Mouse (Mus musculus): ENCODE results near the gene Btbd9.
A peak's percentile ranks its signal among the peaks of the same experiment; 100 is the strongest.
"Not testable (repeated sequence)": the region's sequence is repeated elsewhere in the genome, so short reads cannot be mapped to it uniquely, and the experiment has no call there.

Btbd9 gene

DNA sequence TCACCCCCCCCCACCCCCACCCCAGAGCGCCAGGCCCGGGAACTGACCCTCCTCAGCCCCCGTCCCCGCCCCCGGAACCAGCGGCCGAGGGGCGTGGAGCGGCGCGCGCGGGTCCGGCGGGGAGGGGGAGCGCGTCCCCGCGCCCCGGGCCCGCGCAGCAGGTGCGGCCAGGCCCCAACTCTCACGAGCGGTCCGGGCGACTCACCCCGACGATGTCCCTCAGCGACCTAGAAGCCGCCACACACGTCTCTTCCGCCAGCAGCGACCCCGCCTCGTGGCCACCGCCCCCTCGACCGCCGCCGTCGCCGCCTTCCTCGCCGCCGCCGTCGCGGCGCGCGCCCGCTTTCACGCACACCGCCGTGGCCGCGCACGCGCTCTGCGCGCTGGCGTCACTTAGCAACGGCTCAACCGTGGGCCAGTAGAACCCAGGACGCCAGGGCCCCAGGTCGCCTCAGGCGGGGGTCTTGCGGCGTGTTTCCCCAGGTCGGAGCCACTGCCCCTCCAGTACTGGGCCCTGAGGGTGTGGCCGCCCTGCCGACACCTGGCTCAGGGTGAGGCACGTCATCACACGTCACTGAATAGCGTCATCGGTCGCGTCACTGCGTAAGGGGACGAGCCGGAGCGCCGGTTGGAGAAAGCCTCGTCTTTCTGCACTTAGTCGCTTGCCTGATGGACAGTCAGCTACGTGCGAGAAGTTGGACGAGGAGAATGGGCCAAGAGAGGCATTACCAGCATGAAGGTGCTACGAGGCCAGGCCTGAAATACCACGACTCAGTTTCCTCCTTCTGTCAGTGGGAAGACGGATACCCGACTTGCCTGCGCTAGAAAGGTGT lies at the start of gene Btbd9:
Btbd9 (minus strand) TSS at position 548 of the 833 bp plus-strand sequence.
- DNase-seq, result peak; percentile 97

DNA sequence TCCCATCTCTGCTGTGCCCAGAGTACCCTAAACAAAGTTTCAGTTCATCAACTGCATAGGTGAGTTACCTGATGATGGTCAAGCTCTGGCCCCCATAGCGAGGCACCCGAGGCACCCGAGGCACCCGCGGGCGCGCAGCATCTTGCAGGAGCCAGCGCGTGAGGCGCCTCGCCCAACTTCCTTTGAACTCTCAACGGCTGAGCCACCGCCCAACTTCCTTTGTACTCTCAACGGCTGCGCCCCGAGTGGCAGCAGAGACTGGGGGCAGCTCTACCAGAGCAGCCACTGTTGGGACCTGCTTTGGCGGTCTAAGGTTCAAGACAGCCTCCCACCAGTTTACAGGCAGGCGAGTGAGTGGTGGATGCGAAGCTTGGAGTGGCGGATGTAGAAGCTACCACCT lies 47.8 kb upstream of the Btbd9 start, which contains the start of gene Dnah8:
Dnah8 (plus strand) TSS at position 223 of the 400 bp plus-strand sequence.
- DNase-seq, result not testable (repeated sequence)

DNA sequence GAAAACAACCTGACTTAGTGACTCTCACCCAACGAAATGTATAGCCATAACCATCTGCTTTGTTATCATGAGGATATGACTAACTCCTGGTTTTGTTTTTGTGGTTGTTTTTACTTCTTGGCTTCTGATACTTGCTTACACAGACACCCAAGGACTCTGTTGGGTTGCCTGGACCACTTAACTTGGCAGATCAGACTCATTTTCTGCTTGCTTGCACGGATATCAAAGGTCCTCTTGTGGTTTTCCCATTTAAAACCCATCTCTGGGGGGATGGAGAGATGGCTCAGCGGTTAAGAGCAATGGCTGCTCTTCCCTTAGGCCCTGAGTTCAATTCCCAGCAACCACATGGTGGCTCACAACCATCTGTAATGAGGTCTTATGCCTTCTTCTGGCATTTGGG lies 46.9 kb upstream of the Btbd9 start:
- no peak for DNase-seq

DNA sequence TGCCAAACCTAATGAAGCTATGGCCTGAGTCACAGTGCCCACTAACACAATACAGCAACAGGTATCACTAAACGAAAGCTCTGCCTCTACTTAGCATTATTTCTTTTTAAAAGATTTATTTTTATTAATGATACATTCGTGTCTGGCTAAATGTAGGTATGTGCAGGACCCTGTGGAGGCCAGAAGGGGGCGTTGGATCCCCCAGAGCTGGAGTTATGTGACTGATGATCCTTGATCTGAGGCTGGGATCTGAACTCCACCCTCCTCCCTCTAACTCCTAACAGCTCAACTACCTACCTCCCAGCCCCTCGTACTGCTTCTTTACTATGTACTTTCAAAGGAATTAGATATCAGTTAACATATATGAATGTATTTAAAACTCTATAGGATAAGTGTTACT lies 45.2 kb upstream of the Btbd9 start:
- DNase-seq, result no peak

DNA sequence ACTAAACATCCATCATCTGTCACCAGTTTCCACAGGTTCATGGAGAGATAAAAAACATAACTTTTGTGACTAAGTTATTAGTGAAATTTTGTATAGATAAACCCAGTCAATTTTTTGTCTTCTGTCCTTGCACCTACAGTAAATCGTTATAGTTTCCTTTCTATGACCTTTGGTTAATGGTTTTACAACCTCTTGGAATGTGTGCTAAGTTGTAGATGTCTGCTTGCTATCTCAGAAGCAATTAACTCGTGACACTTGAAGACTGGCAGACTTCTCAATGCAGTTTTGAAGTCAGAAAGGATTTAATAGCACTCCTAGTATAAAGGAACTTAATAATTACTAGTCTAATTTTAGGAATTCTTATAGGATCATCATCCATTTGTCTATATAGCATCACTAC lies 44.3 kb upstream of the Btbd9 start:
- DNase-seq, result no peak

DNA sequence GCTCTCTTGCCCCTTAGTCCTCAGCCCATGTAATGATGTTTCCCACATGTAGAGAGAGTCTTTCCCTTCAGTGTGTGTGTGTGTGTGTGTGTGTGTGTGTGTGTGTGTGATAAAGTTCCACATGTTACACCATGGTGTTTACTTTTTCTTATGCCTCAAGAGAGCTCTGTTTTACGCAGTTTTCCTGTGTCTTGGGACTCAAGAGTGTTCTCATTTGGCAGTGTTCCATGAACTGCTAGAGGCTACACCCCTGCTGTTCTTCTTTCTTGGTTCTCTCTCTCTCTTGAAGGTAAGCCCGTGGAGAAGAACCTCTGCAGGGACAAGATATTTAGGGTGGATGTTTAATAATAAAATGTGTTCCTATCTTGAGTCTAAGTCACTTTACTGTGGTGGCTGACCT lies 42.9 kb upstream of the Btbd9 start:
- no peak for DNase-seq

DNA sequence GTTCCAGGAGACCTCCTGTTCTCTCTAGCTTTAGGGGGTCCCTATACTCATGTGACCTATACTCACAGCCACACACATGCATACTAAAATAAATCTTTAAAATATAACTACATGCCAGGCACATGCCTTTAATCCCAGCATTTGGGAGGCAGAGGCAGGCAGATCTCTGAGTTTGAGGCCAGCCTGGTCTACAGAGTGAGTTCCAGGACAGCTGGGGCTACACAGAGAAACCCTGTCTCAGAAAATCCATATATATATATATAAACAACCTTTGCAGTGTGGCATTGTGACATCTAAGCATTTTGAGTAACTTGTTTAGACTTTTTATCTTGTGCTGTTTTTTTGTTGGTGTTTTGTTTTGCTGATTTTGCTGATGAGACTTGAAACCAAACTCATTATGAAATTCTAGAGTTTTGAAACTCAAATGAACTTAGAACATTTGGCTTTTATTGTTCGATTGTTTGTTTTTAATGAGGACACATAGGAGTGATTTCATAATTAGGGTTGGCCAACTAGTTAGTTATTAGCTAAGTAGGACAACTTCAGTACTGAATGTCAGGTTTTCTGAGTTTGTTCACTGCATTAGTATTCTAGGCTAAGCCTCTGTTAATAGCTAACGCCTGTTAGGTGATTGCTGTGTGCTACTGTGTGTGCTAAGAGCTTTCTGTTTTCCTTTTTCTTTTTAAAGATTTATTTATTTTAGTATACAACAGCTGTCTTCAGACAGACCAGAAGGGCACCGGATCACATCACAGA lies 42.0 kb upstream of the Btbd9 start:
- DNase-seq, result no peak

DNA sequence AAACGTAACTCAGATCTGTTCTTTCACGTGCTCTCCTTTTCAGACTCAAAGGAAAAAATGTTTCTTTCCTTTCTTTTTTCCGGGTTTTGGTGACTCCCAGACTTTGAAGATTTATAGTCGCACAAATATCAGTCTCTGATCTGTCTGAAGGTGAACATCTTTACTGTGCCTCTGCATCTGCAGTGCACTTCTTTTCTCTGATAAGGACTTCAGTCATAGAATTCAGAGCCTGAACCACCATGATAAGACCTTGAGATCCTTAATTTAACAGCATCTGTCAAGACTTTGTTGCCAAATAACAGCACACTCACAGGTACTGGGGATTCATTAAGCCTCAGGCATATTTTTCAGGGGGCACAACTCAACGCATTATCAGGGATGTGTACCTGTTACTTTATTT lies 39.9 kb upstream of the Btbd9 start:
- DNase-seq, result no peak

DNA sequence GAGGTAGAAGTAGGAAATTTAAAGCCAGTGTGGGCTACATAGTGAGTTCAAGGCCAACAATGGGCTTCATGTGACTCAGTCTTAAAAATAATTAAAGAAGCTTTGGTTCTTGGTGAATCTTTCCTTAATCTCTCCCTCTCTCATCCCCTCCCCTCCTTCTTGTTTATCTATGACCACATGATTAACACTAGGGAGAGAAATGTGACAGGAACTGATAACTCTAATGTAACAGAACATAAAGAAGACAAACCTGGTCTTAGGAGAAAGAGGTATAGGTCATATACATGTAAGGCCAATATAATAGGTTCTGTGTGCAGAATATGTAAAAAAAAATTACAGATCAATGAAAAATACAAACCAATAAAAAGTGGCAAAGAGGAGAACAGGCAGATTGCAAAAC lies 37.1 kb upstream of the Btbd9 start:
- DNase-seq, result no peak

DNA sequence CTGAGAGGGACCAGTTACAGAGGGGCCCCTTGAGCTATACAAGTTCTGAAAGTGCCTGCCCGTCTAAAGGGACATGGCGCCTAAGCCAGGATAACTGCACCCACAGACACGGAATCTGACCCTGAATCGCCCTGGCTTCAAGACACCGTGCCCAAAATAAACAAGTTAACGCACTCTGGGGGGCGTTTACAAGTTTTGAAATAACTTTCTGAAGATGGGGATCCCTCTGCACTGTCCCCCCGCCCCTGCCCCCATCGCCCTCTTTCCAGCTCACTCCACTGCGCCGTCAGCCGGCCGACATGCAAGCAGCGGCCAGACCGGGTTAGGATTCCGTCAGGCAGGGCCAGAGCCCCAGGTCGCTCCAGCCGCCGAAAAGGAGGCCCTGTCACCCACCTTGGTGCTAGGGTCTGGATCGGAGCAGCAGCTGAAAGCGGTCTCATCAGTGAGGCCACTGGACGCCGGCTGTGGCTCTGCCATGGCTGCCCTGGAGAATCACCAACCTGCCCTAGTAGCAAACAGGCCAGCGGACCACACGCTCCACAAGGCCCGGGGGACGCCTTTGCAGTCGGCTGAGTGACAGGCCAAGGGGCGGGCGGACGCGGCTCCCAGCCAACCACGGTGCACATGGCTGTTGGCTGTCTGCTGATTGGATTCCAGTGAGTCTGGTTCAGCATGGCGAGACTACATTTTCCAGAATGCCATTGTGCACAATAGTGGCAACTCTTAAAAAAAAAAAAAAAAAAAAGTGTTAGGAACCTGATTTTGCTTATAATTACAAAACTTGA lies 36.0 kb upstream of the Btbd9 start:
- peak; percentile 100 for DNase-seq

DNA sequence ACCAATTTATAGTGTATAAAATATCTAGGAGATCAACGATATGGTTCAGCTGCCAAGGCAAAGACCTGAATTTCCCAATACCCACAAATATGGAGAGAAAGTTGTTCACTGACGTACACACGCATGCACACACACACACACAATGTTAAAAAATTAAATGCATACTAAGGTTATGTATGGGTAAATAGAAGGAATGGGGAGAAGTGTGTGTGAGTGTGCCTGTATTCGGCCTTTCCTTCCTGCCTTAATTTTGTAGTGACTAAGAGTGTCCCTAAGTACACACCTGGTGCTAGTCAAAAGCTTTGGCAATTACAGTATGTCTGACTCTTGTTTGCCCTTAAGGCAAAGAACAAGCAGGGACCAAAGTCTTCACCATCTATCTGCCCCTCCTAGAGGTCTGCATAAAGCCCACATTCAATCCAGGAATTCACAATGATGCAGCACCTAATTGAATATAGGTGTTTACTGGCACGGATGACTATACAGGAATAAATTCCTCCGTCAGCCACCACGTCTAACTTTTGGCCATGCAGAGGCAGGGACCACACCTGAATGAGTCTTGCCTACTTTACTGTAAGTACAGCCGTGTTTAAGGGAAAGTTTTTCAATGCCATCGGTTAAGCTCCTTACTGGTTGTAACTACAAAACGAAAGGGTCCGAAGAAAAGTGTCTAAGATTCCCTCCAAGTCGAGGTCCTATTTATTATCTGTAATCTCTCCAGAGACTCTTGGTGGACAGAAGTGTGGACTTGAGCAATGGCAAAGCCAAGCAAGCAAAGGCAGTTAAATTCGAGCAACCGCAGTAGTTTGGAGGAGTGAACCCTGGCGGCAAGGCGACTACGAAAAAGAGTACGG lies 35.2 kb upstream of the Btbd9 start:
- DNase-seq, result no peak

DNA sequence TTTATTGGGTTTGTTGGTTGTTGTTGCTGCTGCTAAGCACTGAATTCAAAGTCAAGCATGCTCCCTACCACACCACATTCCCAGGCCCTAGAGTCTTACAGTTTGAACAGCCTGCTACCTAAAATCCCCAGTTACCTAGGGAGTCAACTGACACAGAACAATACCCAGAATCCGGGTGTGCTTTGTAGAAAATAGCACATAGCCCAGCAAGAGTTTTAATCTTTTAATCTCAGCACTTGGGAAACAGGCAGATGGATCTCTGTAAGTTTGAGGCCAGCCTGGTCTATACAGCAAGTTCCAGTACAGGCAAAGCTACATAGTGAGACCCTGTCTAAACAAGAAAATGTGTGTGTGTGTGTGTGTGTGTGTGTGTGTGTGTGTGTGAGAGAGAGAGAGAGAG lies 34.5 kb upstream of the Btbd9 start:
- DNase-seq, result no peak

DNA sequence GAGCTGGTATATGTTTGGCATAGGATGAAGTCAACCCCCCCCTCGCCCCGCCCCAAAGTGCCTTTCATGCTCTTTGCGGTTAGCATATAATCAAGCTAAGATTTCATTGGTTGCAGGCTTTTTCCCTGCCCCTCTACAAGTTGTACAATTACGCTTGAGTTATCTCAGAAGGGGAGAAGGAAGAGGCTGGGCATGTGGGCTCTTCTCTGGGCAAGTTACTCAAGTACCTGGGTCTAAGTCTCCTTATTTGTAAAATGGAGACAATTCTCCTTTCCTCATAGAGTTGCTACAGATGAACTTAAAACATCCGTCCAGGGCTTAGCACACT lies 33.7 kb upstream of the Btbd9 start:
- no peak for DNase-seq

DNA sequence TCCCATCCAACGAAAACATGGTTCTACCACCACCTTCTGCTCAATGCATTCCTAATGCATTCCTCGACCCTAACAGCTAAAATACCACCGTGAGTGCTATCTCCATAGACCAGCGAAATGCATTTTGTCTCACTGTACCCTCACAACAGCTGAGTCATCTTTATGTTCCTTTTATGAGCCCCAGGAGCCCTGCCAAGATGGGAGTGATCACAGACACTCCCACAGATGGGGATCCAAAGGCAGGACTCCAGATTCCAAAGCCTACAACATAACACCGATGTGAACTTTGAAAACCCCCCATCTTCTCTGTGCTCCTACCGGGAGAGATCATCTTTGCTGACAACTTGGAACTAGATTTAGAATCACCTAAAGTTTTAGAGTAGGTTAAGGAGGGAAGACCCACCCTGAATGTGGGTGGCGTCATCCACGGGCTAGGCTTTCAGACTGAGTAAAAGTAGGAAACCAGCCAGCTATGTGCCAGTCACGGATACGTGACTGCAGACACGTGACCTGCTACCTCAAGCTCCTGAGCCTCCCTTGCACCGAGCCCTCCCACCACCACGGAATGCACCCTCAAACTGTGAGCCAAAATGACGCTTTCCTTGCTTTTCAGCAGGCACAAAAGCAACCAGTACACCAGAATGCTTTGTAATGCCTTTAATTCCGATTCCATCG lies 33.2 kb upstream of the Btbd9 start:
- DNase-seq, result peak; percentile 44

DNA sequence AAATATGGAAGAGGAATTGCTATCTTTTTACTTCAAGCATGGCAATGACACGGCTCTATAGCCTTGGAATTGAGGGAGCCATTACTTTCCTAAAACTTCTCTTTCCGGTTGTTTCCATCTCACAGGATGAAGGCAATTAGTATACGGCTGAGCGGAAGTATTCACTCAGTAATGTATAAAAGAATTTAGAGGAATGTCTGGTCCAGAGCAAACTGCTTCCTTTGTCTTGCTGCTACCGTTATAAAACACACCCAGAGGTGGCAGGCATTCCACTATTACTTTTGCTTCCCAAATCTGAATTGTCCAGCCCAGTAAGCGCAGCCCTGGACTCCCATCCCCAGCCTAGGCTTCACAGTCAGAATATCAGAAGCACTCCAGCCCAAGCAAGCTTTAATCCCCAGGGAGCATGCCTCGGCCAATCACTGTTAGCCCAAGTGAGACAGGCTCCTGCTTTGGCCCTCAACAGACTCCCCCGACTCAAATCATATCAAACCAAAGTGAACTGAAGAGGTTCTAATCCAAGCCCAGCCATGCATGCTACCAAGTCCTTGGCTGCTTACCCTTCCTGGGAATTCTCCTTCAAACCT lies 31.7 kb upstream of the Btbd9 start:
- no peak for DNase-seq

DNA sequence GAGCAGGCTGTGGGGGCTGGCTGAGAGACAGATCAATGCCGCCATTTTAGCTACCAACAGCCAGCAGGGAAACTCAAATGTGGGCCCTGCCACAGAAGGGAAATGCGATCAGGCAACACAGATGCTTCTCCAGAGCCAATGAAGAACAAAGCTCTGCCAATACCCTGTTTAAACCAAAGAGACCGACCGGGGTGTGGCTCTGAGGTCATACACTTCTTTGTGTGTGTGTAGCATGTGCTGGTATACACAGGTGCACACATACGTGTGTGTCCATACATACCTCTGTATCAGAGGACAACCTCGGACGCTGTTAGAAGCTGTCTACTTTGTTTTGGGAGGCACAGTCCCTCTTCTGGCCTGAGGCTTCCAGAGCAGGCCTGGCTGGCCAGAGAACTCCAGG lies 31.0 kb upstream of the Btbd9 start:
- DNase-seq, result no peak

DNA sequence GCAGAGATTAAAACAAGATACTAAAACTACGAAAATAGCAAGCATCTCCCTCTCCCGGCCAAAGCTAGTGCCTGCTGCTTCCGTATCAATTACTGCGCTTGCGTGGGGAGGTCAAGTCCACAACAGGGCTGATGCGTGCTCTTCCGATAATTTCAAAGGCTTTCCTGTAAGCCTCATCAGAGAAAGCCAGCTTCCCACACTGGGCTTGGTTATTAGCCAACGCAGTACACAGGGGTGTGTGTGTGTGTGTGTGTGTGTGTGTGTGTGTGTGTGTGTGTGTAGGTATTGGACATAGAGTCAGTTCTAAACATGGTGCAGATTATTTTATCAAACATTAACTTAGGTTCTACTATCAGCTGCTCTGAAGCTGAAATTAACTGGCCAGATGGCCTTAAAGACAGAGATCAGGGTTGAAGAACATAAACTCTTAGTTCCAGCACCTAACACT lies 30.4 kb upstream of the Btbd9 start:
- DNase-seq, result no peak

DNA sequence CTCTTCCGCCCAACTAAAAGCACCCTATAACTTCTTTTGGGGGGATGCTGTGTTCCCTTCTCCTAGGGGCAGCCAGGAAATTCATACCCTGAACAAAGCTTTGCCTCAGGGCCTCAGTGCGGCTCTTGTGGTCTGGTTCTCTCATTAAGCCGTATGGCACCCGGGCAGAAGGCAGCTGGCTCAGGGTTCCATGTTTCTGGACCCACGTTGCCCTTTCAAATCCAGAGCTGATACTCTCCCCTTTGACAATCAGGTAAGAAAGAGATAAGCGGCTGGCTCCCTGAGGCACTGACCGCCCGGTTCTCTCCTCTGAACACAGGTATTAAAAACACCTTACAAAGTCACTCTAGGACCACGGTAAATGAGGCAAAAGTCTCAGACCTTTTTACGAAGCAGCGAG lies 29.9 kb upstream of the Btbd9 start:
- DNase-seq, result no peak

DNA sequence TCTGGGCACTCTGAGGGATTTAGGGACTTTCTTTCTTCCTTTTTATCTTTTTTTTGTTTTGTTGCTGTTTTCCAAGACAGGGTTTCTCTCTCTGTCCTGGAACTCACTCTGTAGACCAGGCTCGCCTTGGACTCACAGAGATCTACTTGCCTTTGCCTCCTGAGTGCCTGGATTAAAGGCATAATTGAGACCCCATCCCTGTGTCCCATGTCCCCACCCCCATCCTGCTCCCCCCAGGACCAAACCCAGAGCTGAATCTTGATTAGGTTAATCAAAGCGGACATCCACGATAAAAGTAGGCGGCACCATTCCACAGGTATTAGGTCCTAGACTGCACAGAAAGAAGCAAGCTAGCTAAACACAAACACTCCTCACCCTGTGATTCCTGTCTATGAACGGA lies 28.7 kb upstream of the Btbd9 start:
- DNase-seq, result no peak

DNA sequence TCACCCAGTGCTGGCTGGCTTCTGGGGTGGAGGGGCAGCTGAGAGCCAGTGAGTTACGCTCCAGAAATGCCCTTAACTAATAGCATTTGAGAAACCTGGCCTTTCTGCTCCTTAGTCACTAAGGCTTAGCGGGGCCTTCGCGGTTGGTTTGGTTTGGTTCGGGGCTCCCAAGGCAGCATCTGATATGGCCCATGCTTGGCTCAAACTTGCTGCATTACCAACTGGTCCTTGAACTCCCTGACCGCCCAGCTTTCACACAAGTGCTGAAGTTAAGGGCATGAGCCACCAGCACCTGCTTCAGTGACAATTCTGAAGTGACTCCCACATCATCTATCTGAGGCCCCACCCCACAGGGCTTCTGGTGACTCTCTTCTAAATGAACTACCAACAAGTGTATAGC lies 28.0 kb upstream of the Btbd9 start:
- DNase-seq, result no peak

DNA sequence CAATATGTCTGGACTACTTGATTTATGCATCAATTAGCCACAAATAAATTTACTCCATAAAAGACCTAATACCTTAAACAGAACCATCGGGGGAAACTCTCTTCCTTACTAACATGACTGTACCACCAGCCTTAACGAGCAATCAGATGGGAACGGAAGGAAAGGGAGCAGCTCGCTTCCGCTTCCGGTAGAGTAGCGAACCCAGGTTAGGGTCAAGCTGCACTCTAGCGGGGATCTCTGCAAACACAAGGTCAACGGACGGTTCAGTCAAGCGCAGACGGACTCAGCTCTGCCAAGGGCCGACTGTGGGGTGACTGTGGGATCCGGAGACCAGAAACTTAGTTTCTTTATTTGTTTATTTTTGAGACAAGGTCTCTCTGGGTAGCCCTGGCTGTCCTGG lies 25.9 kb upstream of the Btbd9 start:
- no peak for DNase-seq

DNA sequence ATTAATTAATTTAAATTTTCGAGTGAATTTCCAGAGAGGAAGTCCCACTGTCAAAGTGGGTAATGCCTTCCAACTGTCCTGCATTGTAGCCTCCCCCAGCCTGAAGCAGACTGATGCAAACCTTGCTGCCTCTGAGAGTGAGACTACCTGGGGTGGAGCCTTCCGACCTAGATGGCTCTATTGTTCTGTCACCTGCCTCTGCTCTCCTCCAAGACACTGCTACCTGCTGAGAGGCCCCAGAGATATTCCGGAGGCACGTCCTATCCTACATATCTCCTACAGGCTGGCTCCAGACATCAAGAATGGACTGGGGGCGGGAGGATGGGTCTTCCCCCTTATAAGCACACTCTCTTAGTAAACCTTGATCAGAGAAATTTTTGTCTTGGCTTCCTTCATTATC lies 22.0 kb upstream of the Btbd9 start:
- no peak for DNase-seq

Measured in cerebellum, adult 9-11 months (tissue).